Mouse (Mus musculus) liver, embryonic 14.5 days (tissue): ENCODE results near the gene Hoxb6.

ENCODE experiments used
- CTCF ChIP-seq: IDR thresholded peaks from 2 replicates; pipeline ENCODE4 v1.5.1; 2016; ENCODE audit warnings: antibody characterized with exemption, low read depth, control low read depth
- EP300 ChIP-seq: IDR thresholded peaks from 2 replicates; pipeline ENCODE4 v1.6.1; 2016; ENCODE audit warnings: antibody characterized with exemption, low read depth

DNA sequence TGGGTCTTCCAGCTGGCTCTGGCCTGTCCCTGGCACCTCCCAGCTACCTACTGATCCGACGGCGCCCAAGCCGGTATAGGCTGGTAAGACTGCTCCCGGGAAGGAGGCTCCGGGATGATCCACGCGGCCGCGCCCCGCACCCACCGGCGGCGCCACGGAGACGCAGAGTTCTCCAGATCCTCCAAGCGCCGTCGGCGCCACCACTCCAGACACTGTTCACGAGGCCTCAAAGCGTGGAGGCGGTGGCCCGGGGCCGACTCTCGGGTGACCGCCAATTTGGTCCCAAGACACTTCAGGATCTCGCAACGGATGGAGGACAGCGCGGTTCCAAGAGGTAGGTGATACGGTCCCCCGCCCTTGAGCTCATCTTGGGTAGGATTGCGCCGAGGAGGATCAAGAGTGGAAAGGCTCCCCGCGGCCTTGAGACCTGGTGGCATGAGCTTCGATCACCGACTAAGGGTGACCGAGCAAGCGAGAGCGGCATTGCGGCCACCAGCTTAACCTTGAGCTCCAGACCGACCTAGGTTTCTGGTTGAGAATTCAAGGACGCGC is 40.7 kb upstream of the Hoxb6 start:
- TF ChIP-seq CTCF: no peak
- no peak for TF ChIP-seq EP300
